Mouse (Mus musculus) stomach, embryonic 14.5 days (tissue): ENCODE measurements around the gene Sept7. TPM values are rescaled to one million over a fixed set of nuclear protein-coding genes. Genes with fewer than 3 reads are reported as not detected.

Experiments used
- ATAC-seq: fragments of 200-750 bp; cut with Nextera tagmentation; 2 replicates; pipeline ENCODE4 v1.8.0; 2017; ENCODE audit warnings: low read depth, moderate TSS enrichment; ENCODE audit not compliant: insufficient number of reproducible peaks, insufficient read depth, low FRiP score
- H3K27ac ChIP-seq: fragments of 300-500 bp; sonication (generic); 2 replicates; pipeline ENCODE4 v1.5.1; 2014; ENCODE audit warnings: mild to moderate bottlenecking, low read length, moderate library complexity, mixed read lengths
- H3K27me3 ChIP-seq: fragments of 300-500 bp; sonication (generic); 2 replicates; pipeline ENCODE4 v1.6.1; 2014; ENCODE audit warnings: low read length, control low read depth, mixed read lengths; ENCODE audit not compliant: control insufficient read depth, insufficient read depth
- H3K36me3 ChIP-seq: fragments of 300-500 bp; sonication (generic); 2 replicates; pipeline ENCODE4 v1.6.1; 2014; ENCODE audit warnings: mild to moderate bottlenecking, control low read depth, low read length, moderate library complexity, mixed read lengths; ENCODE audit not compliant: control insufficient read depth, insufficient read depth
- H3K4me1 ChIP-seq: fragments of 300-500 bp; sonication (generic); 2 replicates; pipeline ENCODE4 v1.6.1; 2014; ENCODE audit warnings: low read length, control low read depth, mixed read lengths; ENCODE audit not compliant: control insufficient read depth, insufficient read depth
- H3K4me2 ChIP-seq: fragments of 300-500 bp; sonication (generic); replicated peaks from 2 replicates; pipeline ENCODE4 v1.6.1; 2014; ENCODE audit warnings: low read depth, low read length, control low read depth
- H3K4me3 ChIP-seq: fragments of 300-500 bp; sonication (generic); 2 replicates; pipeline ENCODE4 v1.5.1; 2014; ENCODE audit warnings: low read depth, low read length, control low read depth
- H3K9ac ChIP-seq: fragments of 300-500 bp; sonication (generic); replicated peaks from 2 replicates; pipeline ENCODE4 v1.6.1; 2014; ENCODE audit warnings: low read depth, mild to moderate bottlenecking, control low read depth, low read length, moderate library complexity, mixed read lengths
- H3K9me3 ChIP-seq: fragments of 300-500 bp; sonication (generic); 2 replicates; pipeline ENCODE4 v1.6.1; 2016; ENCODE audit warnings: low read depth, low read length, control low read depth; ENCODE audit not compliant: control insufficient read depth
- WGBS: fragments of 180-500 bp; shearing (Covaris S2); extraction: QIAGEN DNeasy Blood & Tissue Kit; methylation state at CpG from one replicate; pipeline ENCODE4 v1.1.7; 2014; 5-methylcytosine and 5-hydroxymethylcytosine counted together
- polyA plus RNA-seq: library from polyadenylated mRNA; unstranded; fragments of >200 nt; fragmentation: Nextera tagmentation; extraction: Ambion mirVana; gene quantifications from 2 replicates; pipeline ENCODE4 v1.2.1, GENCODE M21; 2014

Gene Sept7
- polyA plus RNA-seq, result 288 and 302 TPM in 2 replicates

DNA sequence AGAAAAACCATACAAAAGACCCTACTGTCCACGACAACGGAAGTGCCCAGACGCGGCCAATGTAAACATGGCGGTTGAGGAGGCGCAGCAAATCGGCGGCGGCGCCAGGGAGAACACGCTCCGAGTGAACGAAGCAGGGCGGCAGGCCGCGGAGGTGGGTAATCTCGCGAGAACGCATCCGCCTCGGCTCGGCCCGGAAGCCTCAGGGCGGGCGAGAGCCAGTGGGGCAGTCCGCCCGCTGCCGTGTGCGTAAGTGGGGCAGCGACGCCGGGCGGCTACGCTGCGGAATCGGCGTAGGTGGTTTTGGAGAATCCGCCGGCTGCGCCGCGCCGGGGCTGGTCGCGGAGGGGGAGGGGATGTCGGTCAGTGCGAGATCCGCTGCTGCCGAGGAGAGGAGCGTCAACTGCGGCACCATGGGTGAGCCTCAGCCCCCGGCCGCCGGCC lies at the start of gene Sept7:
Gene Sept7, plus strand, starts transcription at position 157 of the 444 bp plus-strand sequence.
- ATAC-seq, result peak; percentile 98
- WGBS, result under 1% methylated on average over 53 of the region's 54 CpGs
- H3K4me2 ChIP-seq, result peak within 1 kb of the TSS; percentile 78

DNA sequence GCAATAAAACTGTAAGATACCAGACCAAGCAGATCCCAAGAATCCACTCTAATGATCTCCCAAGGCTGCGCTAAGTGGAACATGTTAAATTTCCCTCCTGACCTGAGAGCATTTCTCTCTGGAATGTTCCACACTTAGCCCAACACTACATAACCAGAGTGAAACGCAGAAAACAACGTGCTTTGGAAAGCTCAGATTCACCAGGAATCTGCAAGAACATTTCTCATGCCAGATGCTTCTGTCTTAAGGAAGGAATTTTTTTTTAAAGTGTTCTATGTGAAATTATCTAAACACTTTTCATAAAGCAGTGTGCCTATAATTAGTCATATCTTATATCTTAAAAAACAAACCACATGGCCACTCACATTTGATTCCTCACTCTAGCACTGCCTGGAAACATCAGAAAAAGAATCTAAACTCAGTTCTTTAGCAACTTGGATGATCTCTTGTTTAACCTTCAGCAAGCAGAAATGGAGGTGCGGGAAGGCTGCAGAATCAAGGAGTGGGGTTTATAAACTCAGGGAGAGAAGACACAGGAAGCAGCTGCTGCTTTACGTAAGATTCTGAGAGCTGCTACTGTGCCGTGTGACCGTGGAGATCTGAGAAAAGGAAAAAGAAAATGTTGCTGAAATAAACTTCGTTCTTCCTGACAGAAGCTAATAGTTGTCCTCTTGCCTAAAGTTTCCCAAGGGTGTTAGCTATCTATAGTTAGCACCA lies 44.0 kb upstream of the Sept7 start:
- no peak overlapping the region for H3K4me3 ChIP-seq
- no peaks in the 10 kb centered on the region for H3K36me3 ChIP-seq
- H3K4me2 ChIP-seq, result no peak overlapping the region
- H3K27me3 ChIP-seq, result no peaks in the 10 kb centered on the region
- H3K27ac ChIP-seq, result peak overlapping the region; percentile 35; the same call in 1 of the 2 replicates
- WGBS, result 44% methylated on average over 8 of the region's 8 CpGs
- no peak for ATAC-seq
- H3K9ac ChIP-seq, result no peak overlapping the region
- no peaks in the 10 kb centered on the region for H3K9me3 ChIP-seq
- H3K4me1 ChIP-seq, result peaks cover 10% of the 10 kb centered on the region

More for the DNA sequence above, at the start of gene Sept7:
- no peaks in the 10 kb centered on the region for H3K27me3 ChIP-seq
- peaks cover 13% of the 10 kb centered on the region for H3K4me1 ChIP-seq
- peak within 1 kb of the TSS; percentile 99 for H3K27ac ChIP-seq
- no peaks in the 10 kb centered on the region for H3K36me3 ChIP-seq
- peak within 1 kb of the TSS; percentile 96 for H3K9ac ChIP-seq
- peak within 1 kb of the TSS; percentile 99 for H3K4me3 ChIP-seq
- H3K9me3 ChIP-seq, result no peaks in the 10 kb centered on the region

DNA sequence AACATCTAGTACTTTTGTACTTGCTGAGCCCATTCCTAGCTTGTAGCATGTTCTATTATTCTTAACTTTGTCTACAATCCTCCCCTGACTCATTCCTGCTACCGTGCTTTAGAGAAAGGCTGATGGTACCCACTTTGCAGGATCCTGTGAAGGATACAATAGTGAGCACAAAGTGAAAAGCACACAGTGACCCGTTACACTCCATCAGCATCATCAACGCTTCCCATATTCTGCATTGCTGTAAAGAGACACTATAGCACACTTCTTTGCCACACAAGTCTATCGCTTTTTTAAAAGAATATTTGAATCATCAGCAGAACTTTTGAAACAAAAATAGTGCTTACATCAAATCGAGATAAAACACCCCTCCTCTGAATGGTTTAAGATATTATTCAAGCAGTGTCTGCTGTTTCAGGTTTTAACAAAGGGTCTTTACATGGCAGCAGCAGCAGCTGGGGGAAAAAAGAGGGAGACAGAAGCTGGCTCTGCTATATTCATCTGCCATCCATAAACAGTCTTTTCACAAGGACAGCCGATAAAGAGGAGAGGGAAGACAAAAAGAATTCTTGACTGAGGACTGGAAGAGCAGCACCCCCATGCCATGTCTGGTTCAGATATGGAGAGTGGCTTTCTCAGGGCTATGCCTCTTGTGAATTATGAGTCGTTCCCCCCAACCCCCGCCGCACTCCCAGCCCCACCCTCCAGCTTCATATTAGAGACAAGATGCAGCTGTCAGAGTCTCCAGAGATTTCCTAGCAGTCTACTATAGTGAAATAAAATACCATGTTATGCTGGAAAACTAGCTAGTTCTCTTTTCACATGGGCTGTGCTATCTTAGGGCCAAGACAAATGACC lies 39.7 kb upstream of the Sept7 start:
- Histone ChIP-seq H3K36me3 (no peaks in the 10 kb centered on the region), H3K27me3 (no peaks in the 10 kb centered on the region), H3K9me3 (no peaks in the 10 kb centered on the region), H3K9ac (no peak overlapping the region), H3K4me1 (peaks cover 23% of the 10 kb centered on the region), H3K4me2 (no peak overlapping the region), H3K4me3 (no peak overlapping the region), H3K27ac (peak overlapping the region; percentile 89)
- WGBS, result 35% methylated on average over 9 of the region's 9 CpGs
- peak; percentile 88 for ATAC-seq

DNA sequence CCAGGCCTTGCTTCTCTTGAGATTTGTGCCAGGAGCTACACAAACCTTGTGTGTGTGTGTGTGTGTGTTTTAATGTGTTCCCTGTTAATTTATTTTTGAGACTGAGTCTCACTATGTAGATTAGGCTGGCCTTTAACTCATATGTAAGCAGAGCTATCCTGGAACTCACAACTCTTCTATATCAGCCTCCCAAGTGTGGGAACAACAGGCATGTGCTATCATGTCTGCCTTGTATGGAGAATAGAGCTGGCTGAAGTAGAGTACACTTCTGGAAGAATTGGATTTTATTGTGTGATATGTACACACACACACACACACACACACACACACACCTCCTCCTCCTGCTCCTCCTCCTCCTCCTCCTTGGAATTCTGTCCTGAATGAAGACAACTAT lies 39.1 kb upstream of the Sept7 start:
- H3K4me1 ChIP-seq, result peaks cover 23% of the 10 kb centered on the region
- ATAC-seq, result peak; percentile 47; the same call in 1 of the 2 replicates
- H3K4me3 ChIP-seq, result no peak overlapping the region
- H3K36me3 ChIP-seq, result no peaks in the 10 kb centered on the region
- no peaks in the 10 kb centered on the region for H3K27me3 ChIP-seq
- H3K27ac ChIP-seq, result peak overlapping the region; percentile 89
- no peaks in the 10 kb centered on the region for H3K9me3 ChIP-seq
- no peak overlapping the region for H3K9ac ChIP-seq
- no peak overlapping the region for H3K4me2 ChIP-seq

DNA sequence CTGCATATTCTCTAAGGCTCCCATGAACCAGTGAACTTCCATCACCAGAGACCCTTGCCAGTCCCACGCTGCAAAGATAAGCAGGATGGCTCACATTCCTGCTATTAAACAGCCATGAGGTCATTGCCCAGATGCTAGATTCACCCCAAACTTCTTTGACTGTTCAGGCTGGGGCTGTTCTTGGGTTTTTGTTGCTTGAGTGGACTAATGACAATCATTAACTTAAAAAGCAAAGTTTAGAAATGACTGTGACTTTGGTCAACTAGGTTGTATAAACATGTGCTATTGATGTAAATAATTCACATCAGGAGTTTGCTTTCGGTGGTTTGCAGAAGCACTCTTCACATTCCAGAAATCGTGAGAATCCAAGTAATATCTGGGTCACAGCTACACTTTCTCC lies 36.8 kb upstream of the Sept7 start:
- no peak overlapping the region for H3K4me3 ChIP-seq
- peaks cover 23% of the 10 kb centered on the region for H3K4me1 ChIP-seq
- no peaks in the 10 kb centered on the region for H3K27me3 ChIP-seq
- no peak overlapping the region for H3K4me2 ChIP-seq
- 18% methylated on average over 3 of the region's 3 CpGs for WGBS
- no peaks in the 10 kb centered on the region for H3K9me3 ChIP-seq
- ATAC-seq, result no peak
- H3K9ac ChIP-seq, result no peak overlapping the region
- no peaks in the 10 kb centered on the region for H3K36me3 ChIP-seq
- no peak overlapping the region for H3K27ac ChIP-seq

DNA sequence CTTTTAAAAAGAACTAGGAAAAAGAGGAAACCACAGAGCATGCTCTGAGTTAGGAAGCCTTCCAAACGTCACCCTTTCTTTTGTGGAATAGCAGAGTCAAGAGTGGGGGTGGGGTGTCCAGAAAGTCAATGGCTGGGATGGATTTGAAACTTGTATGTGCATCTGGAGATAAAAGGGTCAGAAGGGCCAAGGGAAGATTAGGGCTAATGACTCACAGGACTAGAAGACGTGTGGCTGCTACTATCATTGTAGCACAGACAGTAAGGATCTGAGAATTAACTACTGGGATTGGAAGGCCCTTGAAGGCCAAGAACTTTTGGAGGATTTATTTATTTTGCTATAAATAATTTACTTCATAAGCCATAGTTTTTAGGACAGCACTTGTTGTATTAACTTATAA lies 36.0 kb upstream of the Sept7 start:
- H3K4me1 ChIP-seq, result peaks cover 23% of the 10 kb centered on the region
- ATAC-seq, result no peak
- H3K4me3 ChIP-seq, result no peak overlapping the region
- no peak overlapping the region for H3K9ac ChIP-seq
- 30% methylated on average over 2 of the region's 2 CpGs for WGBS
- H3K4me2 ChIP-seq, result no peak overlapping the region
- H3K36me3 ChIP-seq, result no peaks in the 10 kb centered on the region
- H3K27me3 ChIP-seq, result no peaks in the 10 kb centered on the region
- no peaks in the 10 kb centered on the region for H3K9me3 ChIP-seq
- H3K27ac ChIP-seq, result no peak overlapping the region

DNA sequence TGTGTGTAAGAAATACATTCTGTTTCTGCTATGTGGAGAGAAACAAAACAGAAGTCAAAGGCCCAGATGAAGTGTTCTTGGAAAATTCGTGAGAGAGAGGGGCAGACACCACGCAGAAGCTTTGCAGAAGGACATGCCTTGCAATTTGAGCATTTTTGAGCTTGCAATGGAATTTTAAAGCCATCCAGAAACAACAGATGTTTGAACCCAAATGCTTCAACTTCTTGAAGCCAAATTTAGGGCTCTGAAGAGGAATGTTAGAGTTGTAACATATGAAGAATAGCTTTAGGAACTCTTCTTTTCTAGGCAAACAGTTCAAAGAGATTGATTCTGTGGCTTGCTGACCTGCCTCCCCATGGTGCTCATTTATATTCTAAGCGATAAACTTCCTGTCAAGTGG lies 33.3 kb upstream of the Sept7 start:
- Histone ChIP-seq H3K9me3 (no peaks in the 10 kb centered on the region), H3K4me1 (peaks cover 8% of the 10 kb centered on the region; the same call in 1 of the 2 replicates), H3K27ac (peak overlapping the region; percentile 68; the same call in 1 of the 2 replicates), H3K36me3 (no peaks in the 10 kb centered on the region), H3K27me3 (no peaks in the 10 kb centered on the region), H3K9ac (no peak overlapping the region), H3K4me3 (no peak overlapping the region), H3K4me2 (no peak overlapping the region)
- no peak for ATAC-seq
- 15% methylated on average over 3 of the region's 3 CpGs for WGBS

DNA sequence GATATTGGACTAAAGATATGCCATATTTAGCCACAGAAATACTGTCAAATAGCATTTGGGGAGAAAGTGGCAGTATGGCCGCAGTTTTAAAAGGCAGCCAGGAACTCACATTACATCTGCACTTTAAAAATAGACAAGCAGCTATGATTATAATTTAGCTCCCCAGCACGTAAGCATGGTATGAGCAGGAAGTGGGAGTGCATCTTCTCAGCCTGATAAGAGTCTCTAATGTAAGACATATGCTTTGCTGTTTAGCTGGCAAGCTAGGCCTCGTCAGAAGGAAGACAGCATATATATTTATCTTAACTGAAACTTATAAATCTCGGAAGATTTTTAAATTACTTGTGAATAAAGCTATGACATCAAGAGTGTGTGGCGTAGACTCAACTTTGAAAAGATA lies 32.4 kb upstream of the Sept7 start:
- peaks cover 6% of the 10 kb centered on the region; the same call in 1 of the 2 replicates for H3K4me1 ChIP-seq
- ATAC-seq, result no peak
- no peak overlapping the region for H3K9ac ChIP-seq
- no peaks in the 10 kb centered on the region for H3K9me3 ChIP-seq
- WGBS, result 41% methylated on average over 5 of the region's 5 CpGs
- no peaks in the 10 kb centered on the region for H3K27me3 ChIP-seq
- H3K27ac ChIP-seq, result peak overlapping the region; percentile 68; the same call in 1 of the 2 replicates
- H3K4me3 ChIP-seq, result no peak overlapping the region
- no peaks in the 10 kb centered on the region for H3K36me3 ChIP-seq
- H3K4me2 ChIP-seq, result no peak overlapping the region
